Mouse (Mus musculus) intestine, embryonic 16.5 days (tissue): Measurements from ENCODE around the gene Scn1b. TPM values are rescaled to one million over a fixed set of nuclear protein-coding genes. Genes with fewer than 3 reads are reported as not detected.

Source experiments
- ATAC-seq: fragments of 200-750 bp; cut with Nextera tagmentation; 2 replicates; pipeline ENCODE4 v1.8.0; 2017; ENCODE audit warnings: moderate TSS enrichment, moderate library complexity
- H3K27ac ChIP-seq: fragments of 300-500 bp; sonication (generic); 2 replicates; pipeline ENCODE4 v1.5.1; 2014; ENCODE audit warnings: mild to moderate bottlenecking, low read length
- H3K27me3 ChIP-seq: fragments of 300-500 bp; sonication (generic); replicated peaks from 2 replicates; pipeline ENCODE4 v1.6.1; 2014; ENCODE audit warnings: low read length, control low read depth, mixed read lengths; ENCODE audit not compliant: control insufficient read depth, insufficient read depth
- H3K36me3 ChIP-seq: fragments of 300-500 bp; sonication (generic); 2 replicates; pipeline ENCODE4 v1.6.1; 2014; ENCODE audit warnings: low read length, control low read depth; ENCODE audit not compliant: control insufficient read depth, insufficient read depth
- H3K4me1 ChIP-seq: fragments of 300-500 bp; sonication (generic); 2 replicates; pipeline ENCODE4 v1.6.1; 2014; ENCODE audit warnings: low read length, control low read depth, mixed read lengths; ENCODE audit not compliant: control insufficient read depth, insufficient read depth
- H3K4me2 ChIP-seq: fragments of 300-500 bp; sonication (generic); 2 replicates; pipeline ENCODE4 v1.6.1; 2014; ENCODE audit warnings: low read depth, low read length, control low read depth
- H3K4me3 ChIP-seq: fragments of 300-500 bp; sonication (generic); 2 replicates; pipeline ENCODE4 v1.5.1; 2014; ENCODE audit warnings: mild to moderate bottlenecking, low read length
- H3K9ac ChIP-seq: fragments of 300-500 bp; sonication (generic); 2 replicates; pipeline ENCODE4 v1.6.1; 2014; ENCODE audit warnings: low read depth, low read length
- H3K9me3 ChIP-seq: fragments of 300-500 bp; sonication (generic); 2 replicates; pipeline ENCODE4 v1.6.1; 2016; ENCODE audit warnings: low read length, control low read depth; ENCODE audit not compliant: control insufficient read depth
- WGBS: fragments of 180-500 bp; shearing (Covaris S2); extraction: QIAGEN DNeasy Blood & Tissue Kit; methylation state at CpG from one replicate; pipeline ENCODE4 v1.1.7; 2014; 5-methylcytosine and 5-hydroxymethylcytosine counted together
- polyA plus RNA-seq: library from polyadenylated mRNA; unstranded; fragments of >200 nt; fragmentation: Nextera tagmentation; extraction: Ambion mirVana; gene quantifications from 2 replicates; pipeline ENCODE4 v1.2.1, GENCODE M21; 2015

Scn1b gene
- polyA plus RNA-seq, 1 experiment from 2014 or later, result 0.16 TPM

DNA sequence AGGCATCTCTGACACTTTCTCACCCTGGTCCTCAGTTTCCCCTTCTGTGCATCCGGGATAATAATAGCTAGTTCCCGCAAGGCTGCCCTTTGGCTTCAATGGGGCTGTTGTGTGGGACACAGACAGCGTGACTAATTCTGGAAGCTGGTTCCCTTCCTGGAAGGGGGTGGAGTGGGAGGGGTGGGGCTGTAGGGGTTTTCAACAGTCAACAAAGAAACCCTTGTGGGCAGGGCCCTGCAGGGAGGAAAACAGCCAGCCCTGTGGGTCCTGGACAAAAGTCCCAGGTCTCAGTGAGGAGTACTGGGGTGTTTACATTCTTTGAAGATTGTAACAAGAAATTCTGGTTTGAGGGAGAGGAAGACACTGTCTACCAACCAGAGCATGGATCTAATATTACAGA, 41.6 kb downstream of the Scn1b start:
- no peaks in the 10 kb centered on the region for H3K9me3 ChIP-seq
- no peak overlapping the region for H3K4me2 ChIP-seq
- no peak overlapping the region for H3K9ac ChIP-seq
- H3K4me1 ChIP-seq, result 0 out of 2 replicates have a peak, but pooled peaks cover 3% of the 10 kb centered on the region
- H3K4me3 ChIP-seq, result no peak overlapping the region
- 0 out of 2 replicates have a peak overlapping the region, but pooled peaks have one; percentile 2 for H3K27ac ChIP-seq
- peak; percentile 54 for ATAC-seq
- H3K27me3 ChIP-seq, result no peaks in the 10 kb centered on the region
- 49% methylated on average over 3 of the region's 3 CpGs for WGBS
- no peaks in the 10 kb centered on the region for H3K36me3 ChIP-seq

DNA sequence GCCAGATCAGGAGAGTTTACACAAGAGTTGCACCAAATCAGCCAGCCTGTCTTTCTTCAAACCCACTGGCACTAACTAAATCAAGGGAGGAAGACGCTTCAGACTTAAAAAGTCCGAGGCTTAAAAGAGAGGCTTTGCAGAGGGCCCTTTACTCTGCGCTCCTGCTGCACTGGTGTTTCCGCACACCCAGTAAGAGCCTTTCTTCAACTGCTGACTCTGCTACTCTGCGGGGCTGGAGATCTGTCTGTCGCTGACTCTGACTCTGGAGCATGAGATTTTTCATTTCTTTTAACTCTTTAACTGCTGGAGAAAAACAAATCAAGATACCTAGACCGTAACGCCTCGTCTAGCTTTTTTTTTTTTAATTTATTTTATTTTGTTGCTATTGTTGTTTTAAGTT, 42.7 kb downstream of the Scn1b start:
- Histone ChIP-seq H3K9me3 (no peaks in the 10 kb centered on the region), H3K27me3 (no peaks in the 10 kb centered on the region), H3K36me3 (no peaks in the 10 kb centered on the region), H3K4me3 (no peak overlapping the region), H3K27ac (no peak overlapping the region; the same call in 1 of the 2 replicates), H3K4me1 (0 out of 2 replicates have a peak, but pooled peaks cover 3% of the 10 kb centered on the region), H3K9ac (no peak overlapping the region), H3K4me2 (no peak overlapping the region)
- 0 out of 2 replicates have a peak, but pooled peaks have one; percentile 45 for ATAC-seq
- WGBS, result 39% methylated on average over 9 of the region's 9 CpGs

DNA sequence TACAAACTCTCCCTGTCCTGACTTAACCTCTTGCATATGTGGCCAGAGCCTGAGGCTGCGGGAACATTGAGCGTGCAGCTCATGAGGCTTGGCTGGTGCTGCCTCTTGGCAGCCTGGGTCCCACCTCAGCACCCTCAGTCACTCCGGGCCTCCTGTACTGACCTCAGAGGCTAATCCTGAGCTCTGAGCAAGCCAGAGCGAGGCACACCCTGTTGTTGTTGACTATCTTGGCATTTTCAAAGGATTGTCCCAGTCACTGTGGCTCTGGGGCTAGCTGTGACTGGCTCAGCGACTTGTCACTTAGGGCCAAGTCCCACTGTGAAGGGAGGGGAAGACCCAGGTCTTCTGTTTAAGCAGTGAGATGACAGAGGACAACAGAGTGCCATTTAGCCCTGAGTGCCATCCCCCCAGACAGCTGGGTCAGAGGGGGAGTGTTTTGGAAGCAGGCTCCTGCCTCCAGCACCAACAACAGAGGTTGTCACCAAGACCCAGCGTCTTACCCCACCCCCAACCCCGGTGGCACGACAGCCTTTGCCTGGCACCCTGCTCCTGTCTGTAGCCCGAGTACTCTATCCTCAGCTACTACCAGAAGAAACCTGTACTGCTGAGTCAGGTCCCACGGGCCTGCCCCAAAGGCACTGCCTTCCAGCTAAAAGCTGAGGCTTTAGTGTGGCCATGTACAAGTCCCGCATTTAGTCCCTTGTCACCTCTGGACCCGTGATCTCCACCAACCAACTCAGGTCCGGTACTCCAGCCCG, 43.8 kb downstream of the Scn1b start:
- WGBS, result 62% methylated on average over 14 of the region's 14 CpGs
- Histone ChIP-seq H3K36me3 (no peaks in the 10 kb centered on the region), H3K9ac (no peak overlapping the region), H3K27ac (no peak overlapping the region; the same call in 1 of the 2 replicates), H3K4me2 (no peak overlapping the region), H3K4me1 (0 out of 2 replicates have a peak, but pooled peaks cover 3% of the 10 kb centered on the region), H3K27me3 (no peaks in the 10 kb centered on the region), H3K4me3 (no peak overlapping the region), H3K9me3 (no peaks in the 10 kb centered on the region)
- ATAC-seq, result peak; percentile 21; the same call in 1 of the 2 replicates

DNA sequence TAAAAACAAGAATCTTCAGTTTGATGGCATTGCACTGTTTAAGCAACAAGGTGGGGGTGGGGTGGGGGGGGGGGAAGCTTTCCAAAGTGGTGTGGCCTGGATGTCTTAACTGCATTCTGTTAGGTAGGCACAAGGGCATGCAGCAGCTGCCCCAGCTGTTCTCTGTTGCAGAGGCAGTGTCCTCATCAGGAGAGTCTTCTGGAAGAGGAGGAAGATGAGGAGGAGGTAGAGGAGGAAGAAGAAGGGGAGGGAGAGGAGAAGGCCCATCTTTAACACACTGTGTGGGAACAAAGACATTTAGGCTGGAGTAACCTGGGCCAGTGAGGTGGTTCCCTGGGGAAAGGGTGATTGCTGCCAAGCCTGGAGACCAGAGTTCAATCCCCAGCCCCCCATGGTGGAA, 44.7 kb downstream of the Scn1b start:
- Histone ChIP-seq H3K9ac (no peak overlapping the region), H3K27me3 (no peaks in the 10 kb centered on the region), H3K27ac (no peak overlapping the region), H3K4me2 (no peak overlapping the region), H3K4me1 (0 out of 2 replicates have a peak, but pooled peaks cover 3% of the 10 kb centered on the region), H3K9me3 (no peaks in the 10 kb centered on the region), H3K36me3 (no peaks in the 10 kb centered on the region), H3K4me3 (no peak overlapping the region)
- no peak for ATAC-seq

DNA sequence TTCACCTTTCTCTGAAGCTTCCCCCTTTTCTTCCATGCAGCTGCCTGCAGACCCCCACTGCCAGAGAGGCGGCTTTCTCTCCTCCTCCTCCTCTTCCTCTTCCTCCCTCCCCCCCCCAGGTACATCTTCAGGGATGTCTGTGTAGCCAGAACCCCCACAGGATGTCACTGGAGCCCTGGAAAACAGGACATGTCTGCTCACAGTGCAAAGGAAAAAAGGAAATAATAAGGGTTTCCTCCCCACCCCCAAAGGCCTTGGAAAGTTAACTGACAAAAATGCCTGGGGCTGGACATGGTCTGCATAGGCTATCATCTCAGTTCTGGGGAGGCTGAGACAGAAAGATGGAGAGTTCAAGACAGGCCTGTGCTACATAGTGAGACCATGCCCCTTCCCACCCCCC, 45.7 kb downstream of the Scn1b start:
- no peak overlapping the region for H3K4me3 ChIP-seq

DNA sequence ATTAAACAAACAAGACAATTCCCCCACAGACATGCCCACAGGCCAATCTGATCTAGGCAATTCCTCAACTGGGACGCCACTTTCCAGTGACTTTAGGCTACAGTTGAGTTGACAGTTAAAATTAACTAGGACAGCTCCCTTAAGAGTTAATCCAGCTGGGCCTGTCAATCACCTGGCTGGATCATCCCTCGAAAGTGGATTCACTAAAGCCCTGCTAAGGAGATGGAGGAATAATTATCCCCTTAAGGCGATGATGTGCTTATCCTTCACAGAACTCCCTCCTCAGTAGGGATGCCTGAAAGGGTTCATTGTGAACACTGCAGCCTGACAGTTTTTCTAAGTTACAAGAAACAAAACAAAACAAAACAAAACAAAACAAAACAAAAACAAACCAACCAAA, 46.2 kb downstream of the Scn1b start:
- Histone ChIP-seq H3K4me2 (no peak overlapping the region), H3K9me3 (no peaks in the 10 kb centered on the region), H3K9ac (no peak overlapping the region), H3K27ac (no peak overlapping the region), H3K4me1 (peaks cover 8% of the 10 kb centered on the region; the same call in 1 of the 2 replicates), H3K4me3 (no peak overlapping the region), H3K36me3 (no peaks in the 10 kb centered on the region), H3K27me3 (no peaks in the 10 kb centered on the region)
- ATAC-seq, result no peak
- WGBS, result 68% methylated on average over 3 of the region's 3 CpGs

More for the DNA sequence above, 45.7 kb downstream of the Scn1b start:
- H3K4me1 ChIP-seq, result peaks cover 8% of the 10 kb centered on the region; the same call in 1 of the 2 replicates
- H3K9me3 ChIP-seq, result no peaks in the 10 kb centered on the region
- no peaks in the 10 kb centered on the region for H3K27me3 ChIP-seq
- no peak overlapping the region for H3K27ac ChIP-seq
- no peak overlapping the region for H3K4me2 ChIP-seq
- 50% methylated on average over 1 of the region's 1 CpGs for WGBS
- H3K36me3 ChIP-seq, result no peaks in the 10 kb centered on the region
- no peak overlapping the region for H3K9ac ChIP-seq
- no peak for ATAC-seq

DNA sequence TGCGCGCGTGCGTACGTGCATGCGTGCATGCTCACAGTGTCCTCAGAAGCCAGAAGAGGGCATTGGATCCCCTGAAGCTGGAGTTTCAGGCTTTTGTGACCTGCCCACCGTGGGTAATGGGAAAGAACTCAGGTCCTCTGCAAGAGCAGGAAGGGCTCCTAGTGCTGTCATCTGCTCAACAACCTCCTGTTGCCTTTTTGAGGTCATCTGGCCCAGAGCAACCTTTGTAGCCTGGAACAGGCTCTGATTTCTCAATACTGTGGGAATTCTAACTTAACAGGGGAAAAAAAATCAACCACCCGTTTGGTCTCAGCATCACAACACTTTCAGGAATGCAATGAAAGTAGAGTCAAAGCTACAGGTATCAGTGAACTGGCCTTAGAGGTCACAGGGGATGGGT, 47.1 kb downstream of the Scn1b start:
- H3K9ac ChIP-seq, result no peak overlapping the region
- H3K27ac ChIP-seq, result no peak overlapping the region
- no peak overlapping the region for H3K4me2 ChIP-seq
- no peak for ATAC-seq
- 86% methylated on average over 8 of the region's 8 CpGs for WGBS
- no peak overlapping the region for H3K4me3 ChIP-seq
- no peaks in the 10 kb centered on the region for H3K27me3 ChIP-seq
- H3K4me1 ChIP-seq, result peaks cover 8% of the 10 kb centered on the region; the same call in 1 of the 2 replicates
- no peaks in the 10 kb centered on the region for H3K9me3 ChIP-seq
- H3K36me3 ChIP-seq, result no peaks in the 10 kb centered on the region

DNA sequence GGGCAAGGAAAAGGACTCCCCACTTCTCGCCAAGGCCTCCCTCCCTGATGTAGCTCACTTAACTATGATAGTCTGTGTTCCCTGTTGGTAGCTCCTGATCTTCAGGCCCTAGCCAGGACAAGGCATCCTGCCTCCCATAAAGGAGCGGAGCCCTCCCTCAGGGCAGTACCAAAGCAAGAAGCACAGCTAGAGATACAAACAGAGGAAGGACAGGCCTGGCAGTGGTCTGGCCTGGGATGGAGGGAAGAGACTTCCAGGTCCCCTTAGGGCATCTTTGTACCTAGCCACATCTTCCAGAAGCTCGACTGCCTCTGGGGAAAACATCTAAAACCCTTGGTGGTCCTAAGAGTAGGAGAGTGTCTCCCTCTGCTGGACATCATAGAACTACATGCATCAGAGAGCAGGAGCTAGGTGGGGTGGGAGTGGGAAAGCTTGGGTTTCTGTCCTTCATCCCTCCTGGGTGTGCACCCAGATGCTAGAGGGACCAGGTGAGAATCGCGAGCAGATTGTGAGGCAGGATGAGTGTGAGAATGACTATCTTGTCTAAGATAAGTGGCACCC, 48.8 kb downstream of the Scn1b start:
- Histone ChIP-seq H3K4me3 (no peak overlapping the region), H3K36me3 (no peaks in the 10 kb centered on the region), H3K9me3 (no peaks in the 10 kb centered on the region), H3K9ac (no peak overlapping the region), H3K4me2 (no peak overlapping the region), H3K27me3 (no peaks in the 10 kb centered on the region), H3K4me1 (peaks cover 12% of the 10 kb centered on the region; the same call in 1 of the 2 replicates), H3K27ac (no peak overlapping the region)
- ATAC-seq, result no peak
- 36% methylated on average over 5 of the region's 5 CpGs for WGBS

DNA sequence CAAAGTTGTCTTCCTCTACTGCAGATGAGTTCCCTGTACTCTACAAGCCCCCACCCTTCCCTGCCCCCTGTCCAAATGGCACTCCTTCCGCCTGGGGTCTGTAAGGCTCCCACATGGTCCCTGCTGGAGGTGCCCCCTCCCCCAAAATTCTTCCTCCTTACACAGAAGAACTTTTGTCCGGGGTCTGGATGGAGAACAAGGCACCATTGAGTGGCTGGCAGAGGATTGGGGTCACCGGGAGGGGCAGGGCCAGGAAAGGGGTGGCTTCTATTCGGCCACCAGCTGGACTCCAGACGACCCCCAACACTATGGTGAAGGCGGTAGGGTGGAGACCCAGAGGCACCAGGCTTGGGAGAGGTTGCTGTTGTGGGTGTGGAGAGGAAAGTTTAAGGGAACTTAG, 49.3 kb downstream of the Scn1b start:
- Histone ChIP-seq H3K27me3 (no peaks in the 10 kb centered on the region), H3K27ac (no peak overlapping the region), H3K4me2 (no peak overlapping the region), H3K4me1 (peaks cover 14% of the 10 kb centered on the region), H3K9me3 (no peaks in the 10 kb centered on the region), H3K4me3 (no peak overlapping the region), H3K36me3 (no peaks in the 10 kb centered on the region), H3K9ac (no peak overlapping the region)
- peak; percentile 11; the same call in 1 of the 2 replicates for ATAC-seq
- 58% methylated on average over 6 of the region's 6 CpGs for WGBS
